Comparison of ENCODE assay signal across 15 mouse cellular contexts in genomic region chr17:34572361-34572760, GRCm38 (mm10). TPM values are rescaled to one million over a fixed set of nuclear protein-coding genes. Genes with fewer than 3 reads are reported as not detected.
A peak's percentile ranks its signal among the peaks of the same experiment; 100 is the strongest.
DNase-seq lines count a peak whose midpoint lies in the region; ATAC-seq and TF ChIP-seq lines count a peak whose summit lies in the region.
"Had no signal": no experiment of that assay in that cellular context is flagged by ENCODE, and none has a peak within 500 bp of the region (broad histone marks: within the 10 kb centered on the region; RNA-seq: fewer than 3 reads in every experiment).

No protein-coding gene starts in this region.

- 14% methylated on average over 15 of the region's 15 CpGs for WGBS in lung, embryonic 14.5 days
- WGBS in limb, embryonic 10.5 days: 17% methylated on average over 15 of the region's 15 CpGs

- no peaks in the 10 kb centered on the region for H3K4me1 ChIP-seq in lung, embryonic 14.5 days (ENCODE audit: insufficient read depth)
- peaks cover 56% of the 10 kb centered on the region for H3K4me1 ChIP-seq in E14TG2a.4 (replicated peaks; ENCODE audit: low read depth, low read length)
- H3K4me1 ChIP-seq in limb, embryonic 10.5 days: peaks cover 9% of the 10 kb centered on the region; the same call in 1 of the 2 replicates
- H3K4me1 ChIP-seq: forebrain, embryonic 15.5 days had no signal

- DNase-seq in cerebellum, postnatal 10 days: peak; percentile 31 to 53
- DNase-seq in lung, embryonic 14.5 days: no peak
- no peak for DNase-seq in lung, postnatal 4 days
- DNase-seq in limb, embryonic 10.5 days (ENCODE audit: low spot score): no peak
- no peak for DNase-seq in gastrocnemius, postnatal 36 days
- DNase-seq: gastrocnemius, adult 2 months; heart, postnatal 10 days; kidney, postnatal 25 days; right cerebral cortex, postnatal 4 days had no signal

- H3K4me2 ChIP-seq in lung, embryonic 14.5 days: no peak overlapping the region
- H3K4me2 ChIP-seq: forebrain, embryonic 15.5 days; lung, embryonic 15.5 days; neural tube, embryonic 12.5 days had no signal

- ATAC-seq in cerebellum, adult (ENCODE audit: insufficient number of reproducible peaks, low FRiP score, low TSS enrichment): no peak
- no peak for ATAC-seq in lung, embryonic 14.5 days (ENCODE audit: insufficient read depth)
- ATAC-seq in frontal cortex, adult (ENCODE audit: low TSS enrichment): no peak
- ATAC-seq: forebrain, embryonic 15.5 days had no signal

- no peak overlapping the region for H3K27ac ChIP-seq in lung, embryonic 14.5 days (ENCODE audit: low read depth)
- H3K27ac ChIP-seq in limb, embryonic 10.5 days: peak overlapping the region; percentile 5; the same call in 1 of the 2 replicates
- H3K27ac ChIP-seq: forebrain, embryonic 15.5 days; gastrocnemius, adult 2 months; lung, embryonic 15.5 days; neural tube, embryonic 12.5 days had no signal

- H3K9ac ChIP-seq in lung, embryonic 14.5 days: no peak overlapping the region; the same call in 1 of the 2 replicates
- H3K9ac ChIP-seq: forebrain, embryonic 15.5 days; lung, embryonic 15.5 days; neural tube, embryonic 12.5 days had no signal

- H3K36me3 ChIP-seq in lung, embryonic 14.5 days (ENCODE audit: insufficient read depth): 0 out of 2 replicates have a peak, but pooled peaks cover 2% of the 10 kb centered on the region
- peaks cover 97% of the 10 kb centered on the region for H3K36me3 ChIP-seq in E14TG2a.4 (ENCODE audit: insufficient read depth, low read length)
- H3K36me3 ChIP-seq in limb, embryonic 10.5 days: 0 out of 2 replicates have a peak, but pooled peaks cover 2% of the 10 kb centered on the region
- H3K36me3 ChIP-seq: forebrain, embryonic 15.5 days; lung, embryonic 15.5 days; neural tube, embryonic 12.5 days had no signal

- peak; percentile 35 for TF ChIP-seq CTCF in lung, embryonic 14.5 days (IDR thresholded peaks at IDR 0.05; ENCODE audit: low read depth)
- TF ChIP-seq CTCF in E14TG2a.4 (conservative IDR thresholded peaks at IDR 0.05; ENCODE audit: low read length): peak; percentile 54; the same call in 1 of the 2 replicates

- intact Hi-C loops in gastrocnemius, postnatal 36 days (cut with DNase I): loop anchor here (5.0 kb wide), 1 partner anchor 45 kb away; the partner anchor contains the start of gene Egfl8

- no peaks in the 10 kb centered on the region for H3K27me3 ChIP-seq in lung, embryonic 14.5 days (ENCODE audit: insufficient read depth, low read length)
- no peaks in the 10 kb centered on the region for H3K27me3 ChIP-seq in E14TG2a.4 (ENCODE audit: insufficient read depth, low read length)
- H3K27me3 ChIP-seq in limb, embryonic 10.5 days (ENCODE audit: low read depth, poor library complexity, severe bottlenecking): no peaks in the 10 kb centered on the region
- H3K27me3 ChIP-seq: forebrain, embryonic 15.5 days; lung, embryonic 15.5 days; neural tube, embryonic 12.5 days had no signal

- H3K9me3 ChIP-seq in lung, embryonic 14.5 days (ENCODE audit: low read depth, low read length): no peaks in the 10 kb centered on the region
- no peaks in the 10 kb centered on the region for H3K9me3 ChIP-seq in E14TG2a.4 (ENCODE audit: low read length)
- H3K9me3 ChIP-seq in limb, embryonic 10.5 days (replicated peaks): no peaks in the 10 kb centered on the region
- H3K9me3 ChIP-seq: forebrain, embryonic 15.5 days; lung, embryonic 15.5 days; neural tube, embryonic 12.5 days had no signal

- no peak overlapping the region for H3K4me3 ChIP-seq in lung, embryonic 14.5 days (ENCODE audit: low read depth, low read length)
- peak overlapping the region; percentile 48 for H3K4me3 ChIP-seq in E14TG2a.4 (replicated peaks; ENCODE audit: low read length)
- no peak overlapping the region for H3K4me3 ChIP-seq in limb, embryonic 10.5 days
- H3K4me3 ChIP-seq: forebrain, embryonic 15.5 days; gastrocnemius, adult 2 months; lung, embryonic 15.5 days; neural tube, embryonic 12.5 days had no signal

RNA-seq across cellular contexts. Expression of gene Notch4, which starts 8.3 kb away (rescaled TPM):
- polyA plus RNA-seq in lung, embryonic 14.5 days (2014; fragmentation: Nextera tagmentation; extraction: Ambion mirVana): 8.5 and 9.0 TPM in 2 replicates
- polyA plus RNA-seq in limb, embryonic 10.5 days (2016; fragmentation: Nextera tagmentation; extraction: Ambion mirVana): 6.4 and 8.2 TPM in 2 replicates
- 10 to 100 TPM; 11.0 to 14.0 TPM for total RNA-seq in gastrocnemius, postnatal 36 days (2021)

RNA-seq across cellular contexts. Expression of gene Gpsm3, which starts 17.2 kb away (rescaled TPM):
- 13.6 and 14.5 TPM in 2 replicates for polyA plus RNA-seq in lung, embryonic 14.5 days (2014; fragmentation: Nextera tagmentation; extraction: Ambion mirVana)
- polyA plus RNA-seq in limb, embryonic 10.5 days (2016; fragmentation: Nextera tagmentation; extraction: Ambion mirVana): 4.8 and 10.5 TPM in 2 replicates
- 1 to 10 TPM; 1.9 to 2.8 TPM for total RNA-seq in gastrocnemius, postnatal 36 days (2021)

RNA-seq across cellular contexts. Expression of gene Pbx2, which starts 18.7 kb away (rescaled TPM):
- 10.1 and 10.4 TPM in 2 replicates for polyA plus RNA-seq in lung, embryonic 14.5 days (2014; fragmentation: Nextera tagmentation; extraction: Ambion mirVana)
- 19.9 and 22.5 TPM in 2 replicates for polyA plus RNA-seq in limb, embryonic 10.5 days (2016; fragmentation: Nextera tagmentation; extraction: Ambion mirVana)
- total RNA-seq in gastrocnemius, postnatal 36 days (2021): 10 to 100 TPM; 12.1 to 13.9 TPM

RNA-seq across cellular contexts. Expression of gene Ager, which starts 25.3 kb away (rescaled TPM):
- polyA plus RNA-seq in lung, embryonic 14.5 days (2014; fragmentation: Nextera tagmentation; extraction: Ambion mirVana): 64.7 and 74.6 TPM in 2 replicates
- 2.6 and 3.6 TPM in 2 replicates for polyA plus RNA-seq in limb, embryonic 10.5 days (2016; fragmentation: Nextera tagmentation; extraction: Ambion mirVana)
- under 1 TPM in 1 of 2 experiments, not detected in 1; 0.28 TPM for total RNA-seq in gastrocnemius, postnatal 36 days (2021)

RNA-seq across cellular contexts. Expression of gene Rnf5, which starts 31.1 kb away (rescaled TPM):
- 78.7 and 84.9 TPM in 2 replicates for polyA plus RNA-seq in lung, embryonic 14.5 days (2014; fragmentation: Nextera tagmentation; extraction: Ambion mirVana)
- 149 and 162 TPM in 2 replicates for polyA plus RNA-seq in limb, embryonic 10.5 days (2016; fragmentation: Nextera tagmentation; extraction: Ambion mirVana)
- total RNA-seq in gastrocnemius, postnatal 36 days (2021): 10 to 100 TPM; 17.3 to 18.0 TPM

Comparison
In these comparisons a context has a peak if more than half of its experiments do, and no peak if none do; other contexts are left out.
1. DNase-seq: peak in cerebellum, postnatal 10 days (2 of 2); none in lung, embryonic 14.5 days (single experiment), lung, postnatal 4 days (0 of 2), limb, embryonic 10.5 days (single experiment) and gastrocnemius, postnatal 36 days (0 of 2).